Mouse (Mus musculus): ENCODE data around the gene A530064D06Rik. TPM values are rescaled to one million over a fixed set of nuclear protein-coding genes. Genes with fewer than 3 reads are reported as not detected.
"Not testable (repeated sequence)": the region's sequence is repeated elsewhere in the genome, so short reads cannot be mapped to it uniquely, and the experiment has no call there.

Gene A530064D06Rik
- polyA plus RNA-seq (2014; fragmentation: Nextera tagmentation; extraction: Ambion mirVana): 0.24 TPM in 1 of 2 replicates, not detected in the other

DNA sequence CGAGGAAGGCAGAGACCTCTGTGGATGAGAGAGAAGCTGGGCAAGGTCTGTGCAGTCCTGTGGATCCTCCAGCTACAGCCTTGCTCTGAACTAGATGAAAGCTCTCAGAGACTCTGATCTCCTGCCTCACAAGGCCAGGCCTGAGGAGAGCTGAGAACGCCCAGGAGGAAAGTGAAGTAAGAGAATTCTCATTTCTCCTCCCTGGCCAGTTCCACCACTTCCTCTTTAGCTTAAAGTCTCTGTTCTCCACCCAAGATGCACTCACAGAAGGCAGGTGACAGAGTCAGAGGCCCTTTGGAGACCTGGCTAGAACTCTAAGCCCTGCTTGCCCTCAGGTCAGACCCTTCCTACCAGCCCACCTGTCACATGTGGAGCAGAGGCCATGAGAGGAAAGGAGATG lies at the start of gene A530064D06Rik:
Gene A530064D06Rik, minus strand, starts transcription at position 173 of the 400 bp plus-strand sequence.
- not testable (repeated sequence) for H3K27ac ChIP-seq (replicated peaks; ENCODE audit: low read depth, low read length); H3K27me3 ChIP-seq (ENCODE audit: control insufficient read depth, insufficient read depth, low read length); H3K4me3 ChIP-seq (ENCODE audit: low read depth, low read length); H3K4me1 ChIP-seq (ENCODE audit: control insufficient read depth, insufficient read depth, low read length); H3K9me3 ChIP-seq (replicated peaks; ENCODE audit: control insufficient read depth, low read length); H3K9ac ChIP-seq (replicated peaks; ENCODE audit: low read length); DNase-seq (ENCODE audit: low spot score); ATAC-seq (replicated peaks; ENCODE audit: insufficient number of reproducible peaks, low FRiP score, low TSS enrichment, low read depth); H3K4me2 ChIP-seq (ENCODE audit: low read depth, low read length); H3K36me3 ChIP-seq (replicated peaks; ENCODE audit: control insufficient read depth, insufficient read depth, low read depth, low read length)
- 85% methylated on average over 2 of the region's 2 CpGs for WGBS

DNA sequence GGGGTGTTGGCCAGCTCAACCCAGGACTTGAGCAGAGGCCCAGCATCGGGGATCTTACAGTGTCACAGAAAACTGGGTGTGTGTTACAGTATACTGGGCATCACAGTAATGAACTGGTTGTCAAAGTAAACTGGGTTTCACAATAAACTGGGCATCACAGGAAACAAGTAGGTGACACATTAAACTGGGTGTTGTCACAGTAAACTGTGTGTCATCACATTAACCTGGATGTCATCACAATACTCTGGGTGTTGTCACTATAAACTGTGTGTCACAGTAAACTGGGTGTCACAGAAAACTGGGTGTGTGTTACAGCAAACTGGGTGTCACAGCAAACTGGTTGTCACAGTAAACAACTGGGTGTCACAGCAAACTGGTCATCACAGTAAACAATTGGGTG lies 48.4 kb upstream of the A530064D06Rik start:
- no peaks in the 10 kb centered on the region for H3K36me3 ChIP-seq (replicated peaks; ENCODE audit: control insufficient read depth, insufficient read depth, low read depth, low read length)
- no peaks in the 10 kb centered on the region for H3K9me3 ChIP-seq (replicated peaks; ENCODE audit: control insufficient read depth, low read length)
- H3K9ac ChIP-seq (replicated peaks; ENCODE audit: low read length): no peak overlapping the region
- H3K27me3 ChIP-seq (ENCODE audit: control insufficient read depth, insufficient read depth, low read length): no peaks in the 10 kb centered on the region
- H3K4me1 ChIP-seq (ENCODE audit: control insufficient read depth, insufficient read depth, low read length): no peaks in the 10 kb centered on the region
- 92% methylated on average over 1 of the region's 1 CpGs for WGBS
- H3K4me2 ChIP-seq (ENCODE audit: low read depth, low read length): no peak overlapping the region
- ATAC-seq (replicated peaks; ENCODE audit: insufficient number of reproducible peaks, low FRiP score, low TSS enrichment, low read depth): no peak
- no peak for DNase-seq (ENCODE audit: low spot score)
- H3K27ac ChIP-seq (replicated peaks; ENCODE audit: low read depth, low read length): no peak overlapping the region
- no peak overlapping the region for H3K4me3 ChIP-seq (ENCODE audit: low read depth, low read length)

DNA sequence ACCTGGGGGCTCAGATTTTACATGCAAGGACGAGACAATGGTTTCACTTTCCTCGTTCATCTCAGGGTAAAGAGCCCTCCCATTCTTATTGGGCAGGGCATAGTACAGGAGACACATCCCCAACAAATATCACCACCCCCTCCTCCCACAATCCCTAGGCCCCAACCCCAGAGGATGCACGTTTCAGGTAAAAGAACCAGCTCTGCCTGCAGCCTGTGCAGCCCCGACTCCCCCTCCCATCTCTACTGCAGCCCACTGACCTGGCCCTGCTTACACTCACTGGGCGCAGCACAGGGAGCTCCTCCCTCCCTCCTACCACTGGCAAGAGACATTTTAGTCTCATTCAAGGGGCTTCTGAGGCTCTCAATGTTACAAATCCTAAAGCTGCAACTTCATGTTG lies 46.4 kb upstream of the A530064D06Rik start:
- H3K27ac ChIP-seq (replicated peaks; ENCODE audit: low read depth, low read length): no peak overlapping the region
- no peaks in the 10 kb centered on the region for H3K27me3 ChIP-seq (ENCODE audit: control insufficient read depth, insufficient read depth, low read length)
- H3K36me3 ChIP-seq (replicated peaks; ENCODE audit: control insufficient read depth, insufficient read depth, low read depth, low read length): no peaks in the 10 kb centered on the region
- WGBS: 65% methylated on average over 5 of the region's 5 CpGs
- no peak overlapping the region for H3K4me3 ChIP-seq (ENCODE audit: low read depth, low read length)
- no peaks in the 10 kb centered on the region for H3K9me3 ChIP-seq (replicated peaks; ENCODE audit: control insufficient read depth, low read length)
- ATAC-seq (replicated peaks; ENCODE audit: insufficient number of reproducible peaks, low FRiP score, low TSS enrichment, low read depth) (no peak), DNase-seq (ENCODE audit: low spot score) (no peak)
- H3K4me1 ChIP-seq (ENCODE audit: control insufficient read depth, insufficient read depth, low read length): no peaks in the 10 kb centered on the region
- H3K4me2 ChIP-seq (ENCODE audit: low read depth, low read length): no peak overlapping the region
- no peak overlapping the region for H3K9ac ChIP-seq (replicated peaks; ENCODE audit: low read length)

DNA sequence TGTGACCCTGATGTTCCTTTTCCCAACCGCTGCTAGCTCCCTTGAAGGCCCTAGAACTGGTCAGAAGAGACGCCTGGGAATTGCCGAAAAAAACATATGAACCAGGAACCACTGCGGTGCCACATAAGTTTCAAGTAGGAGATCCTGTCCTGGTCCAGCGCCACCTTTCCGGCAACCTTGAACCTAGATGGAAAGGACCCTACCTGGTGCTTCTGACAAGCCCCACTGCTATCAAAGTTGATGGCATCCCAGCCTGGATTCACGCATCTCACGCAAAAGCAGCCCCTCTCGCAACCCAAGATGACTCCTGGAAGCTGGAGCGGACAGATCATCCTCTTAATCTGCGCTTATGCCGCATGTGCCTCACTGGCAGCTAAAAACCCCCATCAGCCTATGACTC lies 45.5 kb upstream of the A530064D06Rik start:
- Histone ChIP-seq H3K4me1 (ENCODE audit: control insufficient read depth, insufficient read depth, low read length) (no peaks in the 10 kb centered on the region), H3K27ac (replicated peaks; ENCODE audit: low read depth, low read length) (no peak overlapping the region), H3K9me3 (replicated peaks; ENCODE audit: control insufficient read depth, low read length) (no peaks in the 10 kb centered on the region), H3K36me3 (replicated peaks; ENCODE audit: control insufficient read depth, insufficient read depth, low read depth, low read length) (no peaks in the 10 kb centered on the region), H3K27me3 (ENCODE audit: control insufficient read depth, insufficient read depth, low read length) (no peaks in the 10 kb centered on the region), H3K9ac (replicated peaks; ENCODE audit: low read length) (no peak overlapping the region), H3K4me2 (ENCODE audit: low read depth, low read length) (no peak overlapping the region), H3K4me3 (ENCODE audit: low read depth, low read length) (no peak overlapping the region)
- ATAC-seq (replicated peaks; ENCODE audit: insufficient number of reproducible peaks, low FRiP score, low TSS enrichment, low read depth): no peak
- DNase-seq (ENCODE audit: low spot score): no peak
- WGBS: 97% methylated on average over 12 of the region's 12 CpGs

DNA sequence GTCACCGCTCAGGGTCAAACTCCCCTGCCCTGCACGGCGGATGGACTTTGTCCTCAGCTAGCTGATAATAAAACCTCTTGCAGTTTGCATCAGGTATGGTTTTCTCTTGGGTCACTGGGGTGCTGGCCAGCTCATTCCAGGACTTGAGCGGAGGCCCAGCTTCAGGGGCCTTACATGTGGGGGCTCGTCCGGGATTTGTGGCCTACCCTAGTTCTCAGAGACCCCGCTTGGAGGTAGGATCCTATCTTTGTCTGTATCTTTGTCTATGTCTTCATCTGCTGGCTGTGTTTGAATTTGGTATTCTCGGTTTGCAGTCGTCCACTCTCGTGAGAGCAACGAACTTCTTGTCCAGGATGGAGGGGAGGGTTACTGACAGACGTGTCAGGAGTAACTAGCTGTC lies 36.0 kb upstream of the A530064D06Rik start:
- Histone ChIP-seq H3K36me3 (replicated peaks; ENCODE audit: control insufficient read depth, insufficient read depth, low read depth, low read length) (no peaks in the 10 kb centered on the region), H3K27me3 (ENCODE audit: control insufficient read depth, insufficient read depth, low read length) (no peaks in the 10 kb centered on the region), H3K9me3 (replicated peaks; ENCODE audit: control insufficient read depth, low read length) (no peaks in the 10 kb centered on the region), H3K4me2 (ENCODE audit: low read depth, low read length) (no peak overlapping the region), H3K9ac (replicated peaks; ENCODE audit: low read length) (no peak overlapping the region), H3K27ac (replicated peaks; ENCODE audit: low read depth, low read length) (no peak overlapping the region), H3K4me3 (ENCODE audit: low read depth, low read length) (no peak overlapping the region), H3K4me1 (ENCODE audit: control insufficient read depth, insufficient read depth, low read length) (no peaks in the 10 kb centered on the region)
- ATAC-seq (replicated peaks; ENCODE audit: insufficient number of reproducible peaks, low FRiP score, low TSS enrichment, low read depth): no peak
- DNase-seq (ENCODE audit: low spot score): no peak
- 92% methylated on average over 12 of the region's 12 CpGs for WGBS

DNA sequence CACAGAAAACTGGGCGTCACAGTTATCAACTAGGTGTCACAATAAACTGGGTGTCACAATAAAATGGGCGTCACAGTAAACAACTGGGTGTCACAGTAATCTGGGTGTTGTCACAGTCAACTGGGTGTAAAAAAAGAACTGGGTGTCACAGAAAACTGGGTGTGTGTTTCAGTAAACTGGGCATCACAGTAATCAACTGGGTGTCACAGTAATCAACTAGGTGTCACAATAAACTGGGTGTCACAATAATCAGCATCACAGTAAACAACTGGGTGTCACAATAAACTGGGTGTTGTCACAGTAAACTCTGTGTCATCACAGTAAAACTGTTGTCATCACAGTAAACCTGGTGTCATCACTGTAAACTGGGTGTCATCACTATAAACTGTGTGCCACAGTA lies 25.3 kb upstream of the A530064D06Rik start:
- H3K9me3 ChIP-seq (replicated peaks; ENCODE audit: control insufficient read depth, low read length): no peaks in the 10 kb centered on the region
- DNase-seq (ENCODE audit: low spot score): no peak
- H3K36me3 ChIP-seq (replicated peaks; ENCODE audit: control insufficient read depth, insufficient read depth, low read depth, low read length): no peaks in the 10 kb centered on the region
- no peaks in the 10 kb centered on the region for H3K27me3 ChIP-seq (ENCODE audit: control insufficient read depth, insufficient read depth, low read length)
- H3K4me2 ChIP-seq (ENCODE audit: low read depth, low read length): no peak overlapping the region
- 82% methylated on average over 2 of the region's 2 CpGs for WGBS
- no peak overlapping the region for H3K4me3 ChIP-seq (ENCODE audit: low read depth, low read length)
- H3K27ac ChIP-seq (replicated peaks; ENCODE audit: low read depth, low read length): no peak overlapping the region
- no peaks in the 10 kb centered on the region for H3K4me1 ChIP-seq (ENCODE audit: control insufficient read depth, insufficient read depth, low read length)
- no peak overlapping the region for H3K9ac ChIP-seq (replicated peaks; ENCODE audit: low read length)
- no peak for ATAC-seq (replicated peaks; ENCODE audit: insufficient number of reproducible peaks, low FRiP score, low TSS enrichment, low read depth)

DNA sequence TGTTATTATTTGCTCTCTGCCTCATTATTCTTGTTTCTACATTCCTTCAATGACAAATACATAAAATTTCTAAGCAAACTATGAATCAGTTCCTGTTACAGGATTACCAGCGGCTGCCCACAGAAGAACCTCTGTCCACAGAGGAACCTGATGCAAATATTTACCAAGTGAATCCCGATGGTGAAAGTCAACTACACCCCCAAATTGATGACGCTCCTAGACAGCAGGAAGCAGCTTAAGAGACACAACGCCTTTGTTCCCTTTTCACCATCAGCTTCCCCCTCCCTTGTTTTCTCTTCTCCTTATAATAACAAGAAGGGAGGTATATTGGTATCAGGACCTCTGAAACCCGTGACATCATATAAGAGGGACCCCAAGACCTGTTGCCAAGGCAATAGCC lies 18.2 kb upstream of the A530064D06Rik start:
- Histone ChIP-seq H3K27ac (replicated peaks; ENCODE audit: low read depth, low read length) (no peak overlapping the region), H3K4me3 (ENCODE audit: low read depth, low read length) (no peak overlapping the region), H3K27me3 (ENCODE audit: control insufficient read depth, insufficient read depth, low read length) (no peaks in the 10 kb centered on the region), H3K4me2 (ENCODE audit: low read depth, low read length) (no peak overlapping the region), H3K9ac (replicated peaks; ENCODE audit: low read length) (no peak overlapping the region), H3K4me1 (ENCODE audit: control insufficient read depth, insufficient read depth, low read length) (no peaks in the 10 kb centered on the region), H3K9me3 (replicated peaks; ENCODE audit: control insufficient read depth, low read length) (no peaks in the 10 kb centered on the region), H3K36me3 (replicated peaks; ENCODE audit: control insufficient read depth, insufficient read depth, low read depth, low read length) (no peaks in the 10 kb centered on the region)
- DNase-seq (ENCODE audit: low spot score) (no peak), ATAC-seq (replicated peaks; ENCODE audit: insufficient number of reproducible peaks, low FRiP score, low TSS enrichment, low read depth) (no peak)
- 76% methylated on average over 5 of the region's 5 CpGs for WGBS

DNA sequence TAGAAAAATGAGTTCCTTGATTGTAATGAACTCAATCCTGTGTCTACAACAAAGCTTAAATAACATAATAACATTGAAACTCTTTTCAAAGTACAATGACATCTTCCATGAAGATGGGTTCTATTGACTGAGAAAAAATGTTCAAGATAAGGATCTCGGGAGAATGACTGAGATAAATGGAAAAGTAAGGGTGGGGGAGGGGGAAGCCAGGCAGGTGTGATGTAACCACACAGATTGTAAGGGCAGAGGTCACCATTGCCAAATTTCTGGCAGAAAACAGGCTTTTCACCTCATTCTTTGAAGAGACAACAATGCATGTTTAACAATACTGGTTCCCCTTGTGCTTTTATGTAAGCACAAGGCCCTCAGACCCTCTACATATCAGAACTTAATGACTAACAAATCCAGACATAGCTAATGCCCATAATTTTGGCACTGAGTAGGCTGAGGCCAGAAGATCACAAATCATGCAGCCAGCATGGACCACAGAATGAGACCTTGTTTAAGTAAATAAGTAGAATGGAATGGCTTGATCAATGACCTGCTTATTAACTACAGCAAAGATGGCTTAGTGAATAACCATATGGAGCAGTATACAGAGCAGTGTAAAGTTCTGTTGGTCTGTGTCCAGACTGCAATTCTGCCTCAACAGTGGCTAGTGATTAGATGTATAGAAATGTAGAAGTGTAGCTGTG lies 9.5 kb downstream of the A530064D06Rik start:
- ATAC-seq (replicated peaks; ENCODE audit: insufficient number of reproducible peaks, low FRiP score, low TSS enrichment, low read depth): no peak
- Histone ChIP-seq H3K9me3 (replicated peaks; ENCODE audit: control insufficient read depth, low read length) (no peaks in the 10 kb centered on the region), H3K4me3 (ENCODE audit: low read depth, low read length) (no peak overlapping the region), H3K9ac (replicated peaks; ENCODE audit: low read length) (no peak overlapping the region), H3K4me2 (ENCODE audit: low read depth, low read length) (no peak overlapping the region), H3K27ac (replicated peaks; ENCODE audit: low read depth, low read length) (no peak overlapping the region), H3K36me3 (replicated peaks; ENCODE audit: control insufficient read depth, insufficient read depth, low read depth, low read length) (no peaks in the 10 kb centered on the region), H3K27me3 (ENCODE audit: control insufficient read depth, insufficient read depth, low read length) (no peaks in the 10 kb centered on the region), H3K4me1 (ENCODE audit: control insufficient read depth, insufficient read depth, low read length) (no peaks in the 10 kb centered on the region)
- DNase-seq (ENCODE audit: low spot score): no peak
- WGBS: 52% methylated on average over 1 of the region's 1 CpGs
